Mouse (Mus musculus) right cerebral cortex, adult 2 months (tissue): ENCODE data around the gene Me3.
A peak's percentile ranks its signal among the peaks of the same experiment; 100 is the strongest.

Experiments used
- DNase-seq, 2 experiments: peaks; one replicate each; pipeline ENCODE4 v3.0.0; 2021 to 2022; ENCODE audit warnings: low spot score in 2 of 2

Gene Me3

GRCm38 (mm10) chr7:89829201-89829600 is 197.0 kb downstream of the Me3 start:
- DNase-seq: peak in 1 of 2 experiments; percentile 15

- DNase-seq: no peak
Measured at GRCm38 (mm10) chr7:89833521-89833920, 201.3 kb downstream of the Me3 start.

GRCm38 (mm10) chr7:89835566-89835965 is 203.4 kb downstream of the Me3 start:
- DNase-seq: no peak

GRCm38 (mm10) chr7:89836676-89837075 is 204.5 kb downstream of the Me3 start:
- DNase-seq: no peak

DNA sequence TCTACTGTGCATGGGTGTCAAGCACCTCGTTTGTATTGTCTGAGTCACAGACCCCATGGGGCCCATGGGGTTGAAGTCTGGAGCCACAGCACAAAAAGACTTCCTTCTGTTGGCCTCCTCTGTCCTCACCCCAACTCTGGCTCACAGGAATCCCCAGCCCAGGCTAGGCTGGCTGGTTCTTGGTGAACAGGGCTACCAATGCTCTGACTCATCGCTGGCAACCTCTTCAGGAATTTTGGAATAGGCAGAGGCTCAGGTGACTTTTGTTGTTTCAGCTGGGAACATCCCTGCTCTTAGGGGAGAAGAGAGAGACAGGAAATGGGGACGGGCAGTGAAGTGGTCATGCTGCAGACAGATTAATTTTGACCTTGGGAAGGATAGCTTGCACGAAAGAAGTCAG is 205.6 kb downstream of the Me3 start:
- DNase-seq: no peak

DNA sequence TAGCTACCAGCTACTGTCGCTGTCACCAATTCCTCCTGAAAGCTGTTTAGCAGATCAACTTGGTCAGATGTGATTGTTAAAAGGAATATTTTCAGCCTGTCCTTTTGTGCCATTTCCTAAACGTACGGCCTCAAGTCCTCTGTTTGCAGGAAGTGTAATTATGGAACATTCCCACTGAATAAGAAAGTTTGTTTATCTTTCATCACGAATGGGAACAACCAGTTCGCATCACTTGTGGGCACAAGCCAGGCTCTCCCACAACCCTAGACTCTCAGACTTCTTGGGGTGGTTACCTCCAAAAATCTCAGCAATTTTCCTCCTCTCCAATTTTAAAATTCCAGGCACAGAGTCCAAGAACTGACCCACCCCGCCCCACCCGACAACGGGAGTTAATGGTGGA is 207.5 kb downstream of the Me3 start:
- DNase-seq: no peak

DNA sequence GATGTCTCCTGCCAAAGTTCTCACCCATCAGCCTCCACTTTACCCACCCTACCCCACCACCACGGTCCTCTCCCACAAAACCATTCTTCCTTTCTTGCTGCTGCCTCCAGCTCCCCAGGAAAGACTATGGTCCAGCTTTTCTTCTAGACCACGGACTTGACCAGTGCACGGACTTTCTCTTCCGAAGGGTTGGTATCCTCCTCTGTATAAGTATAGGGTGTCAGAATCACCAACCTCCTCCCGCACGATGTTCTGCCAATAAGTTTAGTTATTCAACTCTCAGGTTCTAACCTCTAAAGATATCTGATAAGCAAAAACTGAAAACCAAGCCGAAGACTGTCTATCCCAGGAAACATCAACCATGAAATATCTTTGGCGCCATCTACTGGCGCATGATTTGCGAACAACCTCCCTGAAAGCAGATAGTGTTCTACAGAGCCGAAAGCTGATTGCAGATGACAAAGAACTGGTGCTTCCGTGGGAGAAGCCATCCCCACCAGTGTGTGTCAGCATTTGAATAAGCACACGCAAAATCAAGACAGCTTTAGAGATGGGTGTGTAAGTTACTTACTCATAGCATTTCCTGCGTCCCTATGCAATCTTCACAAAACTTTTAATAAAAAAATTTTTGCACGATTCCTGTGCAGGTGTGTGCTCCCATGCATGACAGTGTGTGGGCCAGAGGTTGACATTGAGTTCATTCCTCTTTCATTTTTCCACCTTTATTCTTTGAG is 209.6 kb downstream of the Me3 start:
- DNase-seq: peak; percentile 94 to 95

GRCm38 (mm10) chr7:89842404-89842715 is 210.2 kb downstream of the Me3 start:
- no peak for DNase-seq

- no peak for DNase-seq
Measured at GRCm38 (mm10) chr7:89843121-89843520, 210.9 kb downstream of the Me3 start.

- DNase-seq: no peak
Measured at GRCm38 (mm10) chr7:89843533-89843932, 211.3 kb downstream of the Me3 start.

DNA sequence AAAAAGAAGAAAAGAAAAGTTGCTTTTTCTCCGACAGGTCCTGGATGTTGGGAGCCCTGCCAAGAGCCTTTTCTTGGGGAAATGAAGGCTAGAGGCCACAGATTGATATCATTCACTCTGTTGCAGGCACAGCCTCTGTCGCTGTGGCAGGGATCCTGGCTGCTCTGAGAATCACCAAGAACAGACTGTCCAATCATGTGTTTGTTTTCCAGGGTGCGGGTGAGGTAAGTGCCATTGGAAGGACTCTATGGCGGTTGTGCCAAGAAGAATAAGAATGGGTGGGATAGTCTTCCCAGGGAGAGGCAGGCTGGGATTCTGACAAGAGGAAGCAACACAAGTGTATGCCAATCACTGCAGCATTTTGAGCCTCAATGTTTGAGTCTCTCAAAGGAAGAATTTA is 213.5 kb downstream of the Me3 start:
- no peak for DNase-seq

DNA sequence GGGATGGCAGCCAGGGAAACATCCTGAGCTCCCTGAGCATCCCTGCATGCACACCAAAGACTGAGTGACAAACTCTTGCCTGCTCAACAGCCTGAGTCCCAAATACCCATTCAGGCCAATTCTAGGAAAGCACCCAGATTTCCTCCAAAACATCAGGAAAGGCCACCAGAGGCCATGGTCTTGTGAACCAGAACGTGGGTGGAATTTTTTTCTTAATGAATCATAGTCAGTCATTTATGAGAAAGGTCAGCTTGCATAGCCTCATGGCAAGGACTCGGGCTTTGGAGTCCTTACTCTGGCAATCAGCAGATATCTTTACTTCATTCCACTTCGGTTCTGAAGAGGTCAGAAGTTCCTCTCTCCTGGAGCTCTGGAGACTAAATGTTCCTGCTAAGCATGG is 218.3 kb downstream of the Me3 start:
- DNase-seq: no peak

DNA sequence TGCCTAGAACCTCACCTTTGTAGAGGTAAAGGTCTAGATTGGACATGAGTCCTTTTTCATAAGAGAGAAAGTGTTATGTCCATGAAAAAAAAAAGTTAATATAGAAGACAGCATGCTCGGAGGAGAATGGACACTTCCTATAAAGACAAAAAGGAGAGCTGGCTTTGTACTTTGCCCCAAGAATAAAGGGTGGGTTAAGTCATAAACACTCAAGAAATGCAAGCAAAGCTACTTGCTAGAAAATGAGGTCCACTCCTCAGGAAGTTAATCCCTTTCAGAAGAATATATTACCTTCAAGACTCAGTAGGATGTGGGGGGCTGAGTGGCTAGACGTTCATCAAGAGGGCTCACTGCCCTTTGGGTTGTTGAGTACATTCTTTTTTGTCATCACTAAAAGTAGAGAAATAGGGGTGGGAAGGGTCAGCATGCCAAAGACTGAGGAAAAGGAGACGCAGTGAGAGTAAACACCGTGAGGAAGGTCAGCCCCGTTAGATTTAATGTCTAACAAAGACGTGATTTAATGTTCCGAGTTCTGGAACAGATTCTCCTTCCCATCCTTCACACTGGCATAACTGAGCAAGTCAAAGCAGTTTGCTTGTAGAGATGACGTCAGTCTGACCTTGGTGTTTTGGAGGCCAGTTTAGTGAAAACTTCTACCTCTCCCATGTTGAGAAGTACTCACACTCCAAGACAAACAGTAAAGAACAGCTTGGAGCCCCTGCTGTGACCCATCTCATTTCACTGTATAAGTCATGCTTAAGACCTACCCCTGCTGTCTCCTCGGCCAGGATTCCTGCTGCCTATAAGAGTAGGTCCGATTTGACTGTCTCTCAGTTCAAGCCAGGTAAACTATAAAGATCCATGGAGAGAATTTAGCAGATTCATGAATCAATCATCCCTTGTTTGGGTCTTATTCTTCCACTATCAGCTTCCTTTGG is 220.2 kb downstream of the Me3 start:
- DNase-seq: no peak

DNA sequence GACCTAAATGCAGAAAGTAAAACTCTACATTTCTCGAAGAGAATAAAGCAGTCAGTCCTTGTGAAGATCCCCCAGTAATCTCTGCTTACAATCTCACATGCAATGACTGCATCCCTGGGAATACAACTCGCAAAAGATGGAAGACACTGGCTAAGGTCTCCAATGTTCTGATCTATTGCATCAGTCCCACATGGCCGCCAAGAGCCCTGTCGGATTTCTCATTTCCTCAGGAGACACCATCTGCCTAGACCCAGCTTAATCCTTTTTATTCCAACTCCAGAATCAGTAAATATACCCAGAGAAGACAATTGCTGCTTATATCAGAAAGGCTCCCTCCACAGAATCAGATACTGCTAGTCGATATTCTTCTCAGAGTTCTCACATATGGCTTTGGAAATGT is 220.9 kb downstream of the Me3 start:
- no peak for DNase-seq

GRCm38 (mm10) chr7:89855196-89855595 is 223.0 kb downstream of the Me3 start:
- no peak for DNase-seq

GRCm38 (mm10) chr7:89856440-89857217 is 224.4 kb downstream of the Me3 start:
- DNase-seq: no peak

DNA sequence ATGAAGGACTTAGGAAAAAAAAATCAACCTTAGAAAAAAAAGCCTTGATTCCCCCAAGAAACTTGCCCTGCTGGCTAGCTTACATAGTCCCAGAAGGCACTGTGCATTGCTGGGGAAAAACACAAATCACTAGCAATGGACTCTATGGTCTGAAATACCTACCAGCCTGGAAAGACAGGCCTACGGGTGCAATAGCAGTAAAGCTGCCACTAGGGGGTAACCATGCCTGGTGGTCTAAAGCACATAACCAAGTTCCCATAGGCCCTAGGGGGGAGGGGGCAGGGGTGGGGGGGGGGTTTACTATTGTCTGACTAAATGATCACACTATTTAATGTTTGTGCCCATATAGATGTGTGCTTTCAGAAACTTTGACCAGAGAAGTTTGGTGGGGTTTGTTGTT is 232.6 kb downstream of the Me3 start:
- DNase-seq: no peak

GRCm38 (mm10) chr7:89867221-89867620 is 235.0 kb downstream of the Me3 start:
- no peak for DNase-seq

DNA sequence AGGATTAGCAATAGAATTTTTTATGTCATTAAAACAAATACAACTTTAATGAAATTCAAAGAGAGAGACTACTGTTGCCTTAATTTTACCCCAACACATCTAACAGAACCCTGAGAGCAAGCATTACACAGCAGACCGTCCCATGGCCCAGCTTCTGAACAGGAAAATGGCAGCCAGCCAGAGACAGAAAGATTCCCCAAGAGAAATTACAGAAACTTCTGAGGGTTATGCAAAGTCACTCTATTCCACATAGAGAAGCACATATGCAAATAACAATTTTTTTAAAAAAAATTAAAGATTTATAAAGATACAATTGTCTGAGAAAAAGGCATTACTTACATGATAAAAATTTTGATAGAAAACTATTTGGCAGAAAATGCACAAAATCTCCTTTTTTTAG is 247.5 kb downstream of the Me3 start:
- no peak for DNase-seq

- DNase-seq: no peak
Measured at GRCm38 (mm10) chr7:89884551-89884950, 252.4 kb downstream of the Me3 start.

DNA sequence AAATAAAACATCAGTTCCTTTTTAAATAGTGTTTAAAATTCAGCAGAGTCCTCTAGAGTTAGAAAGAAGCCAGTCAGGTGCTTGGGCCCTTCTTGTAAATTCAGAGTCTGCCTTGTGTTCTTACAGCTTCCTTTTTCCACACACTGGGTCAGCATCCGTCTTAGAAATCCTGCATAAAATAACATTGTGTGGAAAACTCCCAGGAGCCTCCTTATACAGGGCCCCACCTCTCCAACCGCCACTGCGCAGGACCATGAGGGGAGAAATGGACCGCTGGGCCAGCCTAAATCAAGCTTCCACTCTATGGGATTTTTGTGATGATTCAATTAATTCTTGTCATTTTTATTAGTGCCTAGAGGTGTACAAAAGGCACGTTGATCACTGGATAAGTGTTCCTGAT is 259.2 kb downstream of the Me3 start:
- no peak for DNase-seq

- no peak for DNase-seq
Measured at GRCm38 (mm10) chr7:89891856-89892255, 259.7 kb downstream of the Me3 start.
